Mouse (Mus musculus) adipocyte (in vitro differentiated cells): Measurements from ENCODE around the gene Ecpas.

Experiments used
- DNase-seq: peaks from one replicate; pipeline ENCODE4 v3.0.0-alpha.2; 2016; ENCODE audit warnings: low spot score

Gene Ecpas

DNA sequence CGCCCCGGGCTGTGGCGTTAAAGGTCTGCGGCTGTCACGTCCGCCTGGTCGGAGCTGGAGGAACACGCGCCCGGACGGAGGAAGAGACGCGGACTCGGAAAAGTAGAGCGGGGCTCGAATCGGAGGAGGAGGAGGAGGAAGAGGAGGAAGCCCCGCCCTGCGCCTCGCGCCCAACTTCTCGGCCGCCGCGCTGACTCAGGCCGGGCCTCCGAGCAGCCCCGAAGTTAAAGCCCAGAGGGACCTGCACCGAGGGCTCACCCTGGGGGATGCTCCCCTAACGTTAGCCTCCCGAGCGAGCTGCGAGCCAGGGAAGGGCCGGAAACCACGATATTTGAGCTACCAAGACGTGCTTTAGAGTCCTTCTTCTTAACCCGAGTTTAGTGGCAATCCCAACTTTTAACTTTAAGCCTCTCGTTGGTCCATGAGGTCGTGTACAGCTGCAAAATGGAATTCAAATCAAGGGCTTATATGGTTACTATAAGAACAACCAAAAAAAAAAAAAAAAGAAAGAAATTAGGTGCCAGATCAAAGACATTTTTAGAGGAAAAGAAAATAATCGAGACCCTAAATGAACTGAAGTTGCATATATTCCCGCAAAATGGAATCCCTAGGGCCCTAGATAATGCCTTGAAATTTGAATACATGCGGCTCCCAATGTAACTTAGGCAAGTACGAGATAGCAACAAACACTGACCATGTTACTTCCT, at the start of gene Ecpas:
Ecpas (minus strand) TSS at position 121 of the 707 bp plus-strand sequence.
- peak; percentile 74 for DNase-seq

DNA sequence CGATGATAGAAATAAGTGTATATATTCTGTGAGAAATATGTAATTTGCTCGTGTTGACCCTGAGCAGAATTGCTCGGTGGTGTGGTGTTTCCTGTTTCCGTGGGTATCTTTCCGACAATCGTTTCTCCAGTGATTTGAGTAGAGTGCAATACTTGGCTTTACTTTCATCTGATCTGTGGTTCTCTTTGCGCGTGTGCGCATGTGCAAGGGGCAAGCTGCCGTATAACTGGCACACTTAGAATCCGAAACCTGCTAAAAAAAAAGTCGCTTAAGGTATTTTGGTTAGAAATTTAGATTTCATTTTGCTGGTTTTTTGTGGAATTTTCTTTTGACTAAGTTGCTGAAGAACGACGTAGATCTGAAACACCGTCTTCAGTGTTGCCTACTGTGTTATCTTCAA, 49.2 kb upstream of the Ecpas start:
- DNase-seq = no peak

DNA sequence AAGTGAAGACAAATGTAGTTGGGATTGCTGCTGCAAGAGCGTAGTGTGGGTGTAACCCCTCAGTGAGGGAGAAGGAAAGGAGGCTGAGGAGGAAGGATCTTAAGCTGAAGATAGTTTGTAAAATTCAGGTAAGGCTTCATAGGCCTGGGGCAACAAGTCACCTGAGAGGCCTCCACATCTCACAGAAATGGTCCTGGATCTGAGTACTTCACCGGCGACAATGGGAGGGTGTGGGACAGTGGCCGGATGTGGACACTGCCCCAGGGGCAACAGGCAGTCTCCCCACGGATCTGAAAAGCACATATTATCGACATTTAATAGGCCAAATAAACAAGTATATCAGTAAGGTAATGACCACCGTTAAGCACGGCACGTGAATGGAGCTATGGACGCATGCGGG, 40.1 kb upstream of the Ecpas start:
- no peak for DNase-seq

DNA sequence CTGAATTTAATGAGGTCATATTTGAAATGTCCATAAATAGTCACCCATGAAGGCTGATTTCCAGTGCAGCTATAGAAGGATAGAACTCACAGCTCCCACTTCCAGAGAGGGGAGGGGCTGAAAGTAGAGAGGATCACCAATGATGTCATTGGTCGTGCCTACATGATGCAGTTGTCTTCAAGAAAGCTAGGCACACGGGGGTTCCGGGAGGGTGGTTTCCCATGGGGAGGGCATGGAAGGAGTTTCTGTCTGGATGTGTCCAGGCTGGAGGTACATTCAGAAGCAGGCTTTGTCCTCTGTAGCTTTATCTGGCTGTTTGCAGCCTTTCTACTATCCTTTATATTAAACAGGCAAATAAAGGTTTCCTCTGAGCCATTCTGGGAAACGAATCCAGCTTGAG, 35.8 kb upstream of the Ecpas start:
- no peak for DNase-seq

DNA sequence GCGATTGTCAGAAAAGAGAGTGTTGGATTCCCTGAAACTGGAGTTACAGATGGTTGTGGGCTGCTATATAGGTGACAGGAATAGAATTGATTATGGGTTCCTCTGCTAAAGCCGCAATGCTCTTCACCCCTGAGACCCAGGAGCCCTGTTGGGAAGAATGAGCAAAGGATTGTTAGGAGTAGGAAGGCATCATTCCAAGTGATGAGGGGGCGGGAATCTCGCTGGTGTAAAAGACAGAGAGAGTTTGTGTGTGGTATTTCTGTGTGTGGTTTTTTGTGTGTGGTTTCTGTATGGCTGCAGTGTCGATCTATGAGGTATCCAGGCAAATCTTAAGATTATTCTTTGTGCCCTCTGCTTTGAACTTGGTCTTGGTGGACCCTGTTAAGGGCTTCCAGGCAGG, 32.1 kb upstream of the Ecpas start:
- DNase-seq = no peak

DNA sequence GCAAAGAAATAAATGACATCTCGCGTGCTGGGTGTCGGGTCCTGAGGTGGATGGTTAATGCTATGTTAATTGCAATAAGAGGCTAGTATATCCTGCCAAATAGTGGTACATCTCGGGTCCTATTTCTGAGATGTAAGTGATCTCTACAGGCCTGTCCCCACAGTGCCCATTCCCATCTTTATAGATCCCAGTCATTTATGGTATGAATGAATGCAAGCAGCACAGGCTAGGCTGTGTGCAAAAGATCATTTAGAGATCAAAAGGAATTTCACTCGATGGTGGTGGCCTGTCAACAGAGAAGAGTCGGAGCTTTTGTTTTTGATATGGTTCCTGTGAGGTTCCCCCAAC, 31.6 kb upstream of the Ecpas start:
- DNase-seq = no peak

DNA sequence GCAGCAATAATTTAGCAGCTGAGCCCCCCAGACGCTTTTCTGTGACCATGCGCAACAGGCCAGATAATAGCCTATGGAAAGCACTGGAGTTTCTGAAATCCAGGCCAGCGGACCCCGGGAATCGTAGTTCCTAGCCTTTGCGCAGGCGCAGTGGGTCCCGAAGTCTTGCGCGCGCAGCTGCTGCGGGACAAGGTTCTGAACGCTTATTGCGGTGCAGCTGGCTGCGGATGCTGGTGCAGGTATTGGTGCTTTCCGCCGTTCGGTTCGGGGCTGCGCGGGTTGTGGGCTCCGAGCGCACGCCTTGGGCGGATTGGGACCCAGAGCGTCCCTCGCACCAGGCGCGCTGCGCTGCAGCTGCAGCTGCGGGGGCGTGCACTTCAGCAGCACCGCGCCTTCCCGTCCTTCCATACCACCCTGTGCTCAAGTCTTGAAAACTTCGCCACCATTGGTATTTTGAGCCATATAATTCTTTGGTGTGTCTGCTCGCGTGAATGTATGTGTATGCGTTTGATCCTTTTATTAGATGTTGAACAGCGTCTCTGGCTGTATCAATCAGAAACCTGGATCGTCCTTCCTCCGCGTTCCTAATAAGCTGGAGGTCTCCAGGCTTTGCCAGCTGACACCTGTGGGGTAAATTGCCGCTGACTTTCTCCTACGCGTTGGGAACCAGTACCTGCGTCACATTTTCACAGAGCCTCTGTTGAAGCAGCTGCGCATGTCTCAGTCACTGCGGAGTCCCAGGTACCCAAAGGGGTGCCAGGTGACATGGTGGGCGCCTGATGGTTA, 31.1 kb upstream of the Ecpas start, which contains the start of gene Zkscan16:
Zkscan16 (plus strand) TSS at position 209 of the 786 bp plus-strand sequence.
- no peak for DNase-seq

DNA sequence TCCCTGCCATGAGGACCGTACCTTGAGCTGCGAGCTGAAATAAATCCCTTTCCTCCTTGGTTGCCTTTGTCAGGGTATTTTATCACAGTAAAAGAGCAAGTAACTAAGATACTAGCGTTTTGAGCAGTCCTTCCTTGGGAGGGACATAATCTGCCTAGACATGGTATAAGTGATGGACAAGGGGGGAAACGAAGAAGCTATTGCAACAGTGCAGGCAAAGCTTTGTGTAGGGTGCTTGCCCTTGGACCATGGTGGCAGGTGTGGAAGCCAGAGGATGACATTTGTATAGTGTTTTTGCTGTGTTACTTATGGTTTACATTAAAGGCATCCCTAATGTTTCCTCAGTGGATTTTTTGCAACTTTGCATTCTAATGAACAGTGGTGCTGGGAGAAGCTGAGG, 30.4 kb upstream of the Ecpas start:
- DNase-seq = no peak

DNA sequence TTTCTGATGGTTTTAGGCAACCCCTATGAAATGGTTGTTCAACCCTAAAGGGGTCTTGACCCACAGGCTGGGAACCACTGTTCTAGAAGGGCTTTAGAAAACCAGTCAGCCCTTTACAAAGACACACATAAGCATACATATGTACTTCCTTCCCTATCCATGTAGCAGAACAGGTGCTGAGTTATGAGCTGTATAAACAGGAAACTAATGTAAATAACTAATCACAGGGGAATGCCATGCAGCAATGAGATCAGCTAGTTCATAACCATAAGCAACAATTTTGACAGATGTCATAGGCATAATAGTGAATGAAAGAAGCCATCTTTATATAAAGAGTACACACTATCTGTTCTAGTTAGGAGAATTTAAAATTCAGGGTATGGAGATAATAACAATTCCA, 29.1 kb upstream of the Ecpas start:
- no peak for DNase-seq

DNA sequence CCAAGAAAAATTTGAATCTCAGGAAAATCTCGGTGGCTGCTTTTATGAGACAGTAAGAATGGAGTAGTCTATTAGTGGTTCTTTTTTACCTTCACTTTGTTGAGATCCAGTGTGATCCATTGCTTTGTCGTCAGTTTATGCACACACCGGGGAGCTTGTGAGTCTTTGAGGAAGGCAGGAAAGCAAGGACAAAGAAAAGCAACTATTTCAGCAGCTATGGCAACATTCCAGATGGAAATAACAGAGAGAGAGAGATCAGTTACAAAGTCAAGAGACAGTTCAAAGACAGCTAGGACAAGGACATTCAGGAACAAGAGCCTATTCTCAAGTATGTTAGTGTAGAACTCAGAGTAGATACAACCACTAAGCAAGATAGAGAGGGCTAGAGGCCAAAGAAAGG, 23.3 kb upstream of the Ecpas start:
- DNase-seq = no peak

DNA sequence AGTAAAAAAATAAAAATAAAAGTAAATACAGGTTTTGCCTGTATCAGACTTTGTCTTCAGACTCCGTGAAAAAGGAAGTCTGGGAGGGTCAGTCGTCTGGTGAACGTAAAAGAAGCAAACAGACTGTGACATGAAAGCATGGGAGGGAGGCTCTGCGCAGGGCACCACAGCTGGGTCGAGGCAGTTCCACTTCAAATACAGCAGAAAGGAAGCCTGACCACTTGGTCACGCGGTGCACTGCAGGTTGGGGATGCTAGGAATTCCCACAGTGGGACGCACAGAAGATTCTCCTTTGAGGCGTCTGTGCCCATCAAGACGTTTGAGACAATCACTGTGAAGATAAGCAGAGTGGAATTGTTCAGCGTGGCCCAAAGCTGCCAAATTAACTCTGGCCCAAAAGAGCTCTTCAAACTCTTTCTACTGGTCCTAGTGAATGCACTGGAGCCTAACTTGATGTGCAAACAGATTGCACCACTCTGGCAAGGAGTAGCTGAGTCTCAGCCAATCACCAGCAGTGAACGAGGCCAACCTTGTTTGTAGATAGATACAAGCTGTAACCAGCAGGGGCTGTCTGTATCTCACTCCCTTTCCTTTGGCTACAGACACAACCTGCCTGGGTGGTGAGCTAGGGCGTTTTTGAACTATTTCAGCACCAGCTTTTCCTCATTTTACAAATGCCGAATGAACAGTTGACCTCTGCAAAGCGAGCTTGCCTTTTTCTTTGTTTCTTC, 22.4 kb upstream of the Ecpas start:
- peak; percentile 75 for DNase-seq

DNA sequence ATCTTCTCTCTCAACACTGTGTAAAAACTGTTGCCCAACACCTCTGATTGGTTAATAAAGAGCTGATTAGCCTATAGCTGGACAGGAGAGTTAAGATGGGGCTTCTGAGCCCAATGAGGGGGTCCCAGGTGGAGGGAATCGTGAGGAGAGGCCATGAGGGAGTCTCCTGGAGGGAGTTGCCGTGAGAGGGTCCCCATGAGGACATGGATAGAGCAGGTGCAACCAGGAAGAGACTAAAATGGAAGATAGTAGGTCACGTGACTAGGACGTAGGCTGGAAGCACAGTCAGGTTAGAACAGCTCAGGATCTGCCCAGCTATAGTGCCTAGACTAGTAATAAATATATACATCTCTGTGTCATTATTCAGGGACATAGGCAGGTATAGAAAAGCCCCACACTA, 21.8 kb upstream of the Ecpas start:
- DNase-seq = no peak

DNA sequence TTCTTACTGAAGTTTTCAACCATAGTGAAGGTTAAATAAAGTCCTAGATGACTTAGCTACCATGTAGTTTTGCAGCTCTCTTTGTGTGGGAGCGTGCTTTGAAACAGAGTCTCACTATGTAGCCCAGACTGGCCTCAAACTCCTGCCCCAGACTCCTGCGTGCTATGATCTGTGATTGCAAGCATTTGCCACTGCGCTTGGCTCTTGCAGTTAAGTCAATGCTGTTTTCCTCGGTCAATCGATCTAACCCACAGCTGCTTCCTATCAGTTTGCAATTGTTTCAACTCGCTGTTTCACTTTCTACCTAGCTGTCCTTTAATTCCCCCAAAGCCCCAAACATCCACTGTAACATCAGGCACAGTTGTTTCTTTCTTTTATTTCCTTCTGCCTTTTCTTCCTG, 20.0 kb upstream of the Ecpas start:
- no peak for DNase-seq

DNA sequence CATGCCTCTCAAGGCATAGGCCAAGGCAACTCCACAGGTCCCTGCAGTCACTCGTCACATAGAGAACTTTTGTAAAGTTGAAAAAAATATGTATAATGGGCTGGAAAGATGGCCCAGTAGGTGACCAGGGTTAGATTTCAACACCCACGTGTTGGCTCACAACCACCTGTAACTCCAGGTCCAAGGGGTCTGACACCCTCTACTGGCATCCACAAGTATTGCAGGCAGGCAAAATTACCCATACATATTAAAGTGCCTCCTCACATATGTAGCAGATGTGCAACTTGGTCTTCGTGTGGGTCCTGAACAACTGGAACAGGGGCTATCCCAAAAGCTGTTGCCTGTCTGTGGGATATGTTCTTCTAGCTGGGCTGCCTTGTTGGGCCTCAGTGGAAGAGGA, 15.1 kb upstream of the Ecpas start:
- DNase-seq = no peak

DNA sequence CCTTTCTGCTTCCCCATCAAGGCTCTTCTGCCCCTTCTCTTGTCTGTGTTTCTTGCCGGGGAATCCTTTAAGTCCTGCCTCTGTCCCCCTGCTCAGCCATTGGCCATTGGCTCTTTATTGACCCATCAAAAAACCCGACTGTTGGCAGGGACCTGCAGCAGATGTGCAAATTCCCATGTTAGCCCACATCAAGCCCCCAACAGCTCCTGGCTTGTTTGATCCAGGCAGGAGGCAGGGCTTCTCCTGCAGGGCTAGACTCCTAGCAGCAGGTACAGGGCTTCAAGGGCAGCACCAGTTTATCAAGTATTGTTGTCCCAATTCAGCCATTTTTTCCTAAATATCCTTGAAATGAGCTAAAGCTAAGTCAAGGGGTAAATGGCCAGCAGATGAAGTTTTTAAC, 13.6 kb upstream of the Ecpas start:
- DNase-seq = no peak

DNA sequence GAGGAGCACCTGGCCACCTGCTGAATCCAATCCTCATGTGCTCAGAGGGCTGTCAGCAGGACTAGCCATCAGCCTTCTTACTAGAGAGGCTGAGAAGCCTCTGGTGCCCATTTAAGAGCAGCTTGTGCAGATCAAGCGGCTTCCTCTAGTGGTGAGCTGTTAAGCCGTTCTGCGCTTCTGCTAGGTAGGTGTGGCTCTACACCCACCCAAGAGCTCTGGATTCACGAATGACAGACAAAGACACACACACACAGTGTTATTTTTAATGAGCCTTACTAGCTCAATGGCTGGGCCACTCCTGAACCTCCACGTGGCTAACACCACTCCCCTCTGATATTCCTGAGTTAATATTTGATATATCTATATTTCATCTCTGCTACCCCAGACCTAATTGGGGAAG, 13.1 kb upstream of the Ecpas start:
- DNase-seq = no peak

DNA sequence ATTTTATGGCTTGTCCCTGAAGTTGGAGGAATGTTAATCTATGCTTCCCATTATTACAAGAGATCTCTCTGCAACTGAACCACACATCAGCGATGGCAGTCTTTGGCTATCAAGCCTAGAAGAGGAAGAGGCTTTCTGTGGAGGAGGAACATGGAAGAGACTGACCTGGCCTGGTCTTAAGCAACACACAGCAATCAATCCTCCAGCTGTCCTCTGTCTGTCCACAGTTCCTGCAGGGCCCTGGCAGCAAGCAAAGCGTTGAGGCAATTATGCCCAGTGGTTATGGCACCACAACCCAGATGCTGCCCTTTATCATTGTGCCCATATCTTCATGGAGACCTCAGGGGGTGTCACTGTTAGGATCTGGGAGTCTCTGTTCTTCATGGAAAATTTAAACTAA, 11.4 kb upstream of the Ecpas start:
- no peak for DNase-seq

DNA sequence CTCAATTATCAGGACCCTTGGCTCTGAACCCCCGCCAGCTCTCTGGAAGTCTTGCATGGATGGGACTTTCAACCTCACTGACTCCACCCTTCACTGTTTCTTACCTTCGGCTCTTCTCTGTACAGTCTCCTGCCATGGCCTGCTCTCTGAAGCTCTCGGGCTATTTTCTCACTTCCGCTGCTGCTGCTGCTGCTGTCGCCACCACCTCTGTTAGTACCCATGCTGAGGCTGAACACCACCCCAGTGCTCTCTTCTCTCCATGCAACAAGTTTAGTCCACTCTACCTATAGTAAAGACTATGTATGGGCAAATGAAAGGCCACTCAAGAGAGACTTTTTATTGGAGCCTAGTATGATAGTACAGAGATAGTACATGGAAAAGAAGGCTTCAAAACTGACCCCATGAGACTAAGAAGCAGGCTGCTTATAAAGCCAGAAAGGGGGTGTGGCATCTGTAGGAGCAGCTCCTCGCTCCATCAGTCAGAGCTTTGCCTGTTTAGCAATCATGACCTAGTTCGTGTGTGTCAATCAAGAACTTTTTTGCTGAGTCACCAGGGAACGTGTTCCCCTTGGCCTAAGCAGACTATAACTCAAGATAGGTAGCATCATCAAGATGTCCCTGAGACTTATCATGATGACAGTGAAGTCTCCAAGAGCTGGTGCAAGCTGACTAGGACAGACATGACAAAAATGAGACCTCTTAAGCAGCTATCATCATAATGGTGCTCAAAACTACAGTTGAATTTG, 2.7 kb upstream of the Ecpas start:
- peak; percentile 35 for DNase-seq

DNA sequence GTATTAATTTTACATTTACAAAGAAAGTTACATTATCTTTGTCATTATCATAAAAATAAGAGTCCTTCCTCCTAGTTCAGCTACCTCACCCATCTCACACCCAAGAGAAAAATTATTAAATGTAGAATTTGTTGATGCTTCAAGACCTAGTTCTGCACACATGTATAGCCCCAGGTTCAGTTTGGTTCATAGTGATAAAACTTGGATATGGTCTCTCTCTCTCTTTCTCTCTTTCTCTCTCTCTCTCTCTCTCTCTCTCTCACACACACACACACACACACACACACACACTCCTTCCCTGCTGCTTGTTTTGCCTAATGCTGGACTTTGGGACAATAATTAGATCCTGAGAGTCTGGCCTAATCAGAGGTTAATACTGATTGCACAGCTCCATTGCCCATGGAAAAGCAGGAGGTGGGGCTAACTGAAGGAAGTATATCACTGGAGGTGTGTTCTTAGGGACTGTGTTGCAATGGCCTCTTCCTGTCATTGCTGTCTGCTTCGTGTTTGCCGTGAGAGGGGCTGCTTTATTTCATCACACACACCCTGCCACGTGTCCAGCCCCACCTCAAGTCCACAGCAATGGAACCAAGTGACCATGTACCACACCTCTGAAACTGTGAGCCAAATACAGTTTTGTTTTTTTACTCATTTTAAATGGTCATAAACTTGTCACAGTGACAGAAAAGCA, 932 bp upstream of the Ecpas start:
- DNase-seq = no peak

DNA sequence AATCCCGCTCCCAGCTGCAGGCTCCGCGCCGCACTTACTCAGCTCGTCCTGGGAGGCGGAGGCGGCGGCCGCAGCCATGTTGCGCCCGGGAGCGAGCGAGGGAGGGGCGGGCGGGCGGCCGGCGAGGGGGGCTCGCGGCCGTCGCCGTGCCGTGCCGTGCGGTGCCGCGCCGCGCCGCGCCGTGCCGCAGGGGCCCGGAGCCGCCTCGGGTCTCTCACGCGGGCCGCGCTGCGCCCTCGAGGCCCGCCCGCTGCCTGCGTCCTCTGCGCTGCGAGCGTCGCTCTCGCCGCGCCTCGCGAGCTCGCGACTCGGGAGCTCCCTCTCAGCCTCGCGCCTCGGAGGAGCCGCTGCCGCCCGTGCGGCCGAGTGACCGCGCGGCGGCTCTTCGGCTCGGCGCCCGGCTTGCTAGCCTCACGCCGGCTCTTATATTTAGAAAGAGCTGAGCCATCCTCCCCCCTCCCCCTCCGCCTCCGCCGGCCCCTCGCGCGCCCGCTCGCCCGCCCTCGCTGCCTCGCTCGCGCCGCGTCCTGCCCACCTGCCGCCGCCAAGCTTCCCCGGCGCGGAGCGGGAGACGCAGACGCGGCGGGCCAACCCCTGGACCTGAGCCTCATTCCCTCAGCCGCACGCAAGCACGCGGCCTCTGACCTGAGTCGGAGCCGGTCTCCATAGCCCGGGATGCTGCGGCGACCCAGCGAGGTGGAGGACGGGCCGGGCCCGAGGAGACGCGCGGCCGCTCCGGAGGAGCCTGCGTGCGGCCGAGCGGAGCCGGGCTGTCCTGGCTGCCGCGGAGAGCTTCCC, 519 bp downstream of the Ecpas start:
- peak; percentile 58 for DNase-seq
